Mouse (Mus musculus): ENCODE results near the gene Chrnb2. TPM values are rescaled to one million over a fixed set of nuclear protein-coding genes. Genes with fewer than 3 reads are reported as not detected.

The Chrnb2 gene
- total and polyA plus RNA-seq, 3 experiments, result 1.6 to 4.0 TPM; not detected in 1

- Histone ChIP-seq H3K27ac (ENCODE audit: control insufficient read depth, low read depth, low read length) (peak overlapping the region; percentile 82), H3K9ac (ENCODE audit: control insufficient read depth, low read depth, low read length, poor library complexity, severe bottlenecking) (peak overlapping the region; percentile 78), H3K79me2 (ENCODE audit: control insufficient read depth, insufficient read depth, low read length, poor library complexity) (peaks cover 43% of the 10 kb centered on the region), H3K4me1 (ENCODE audit: control insufficient read depth in 1 of 2, insufficient read depth in 2 of 2, low read length in 2 of 2) (peaks cover 22 to 37% of the 10 kb centered on the region in 2 experiments), H3K9me3 (replicated peaks; ENCODE audit: insufficient read depth, low read length) (no peaks in the 10 kb centered on the region), H3K36me3 (ENCODE audit: control insufficient read depth in 1 of 2, insufficient read depth in 2 of 2, low read length in 2 of 2) (peaks cover 14 to 38% of the 10 kb centered on the region in 2 experiments), H3K4me3 (ENCODE audit: control insufficient read depth in 1 of 2, insufficient read depth in 1 of 2, low read depth in 2 of 2, low read length in 2 of 2) (peak overlapping the region; percentile 59 to 62), H3K27me3 (ENCODE audit: control insufficient read depth in 1 of 2, insufficient read depth in 2 of 2, low read length in 2 of 2) (no peaks in the 10 kb centered on the region)
- peak; percentile 96 for DNase-seq (ENCODE audit: low read depth, low spot score)
- TF ChIP-seq RCOR1 (IDR thresholded peaks at IDR 0.05; ENCODE audit: low read depth, low read length) (no peak), POLR2AphosphoS2 (IDR thresholded peaks at IDR 0.05; ENCODE audit: low read length) (no peak), POLR2A (IDR thresholded peaks at IDR 0.05; ENCODE audit: control insufficient read depth in 1 of 2, insufficient read depth in 1 of 2, low read depth in 1 of 2, low read length in 2 of 2, poor library complexity in 1 of 2) (no peak), ZKSCAN1 (IDR thresholded peaks at IDR 0.05; ENCODE audit: low read depth, low read length) (no peak), E2F4 (IDR thresholded peaks at IDR 0.05; ENCODE audit: borderline replicate concordance, low read depth, low read length) (no peak), MAZ (IDR thresholded peaks at IDR 0.05; ENCODE audit: low read depth, low read length) (no peak), MAX (IDR thresholded peaks at IDR 0.05; ENCODE audit: low read length) (no peak), SIN3A (IDR thresholded peaks at IDR 0.05; ENCODE audit: low read length) (peak; percentile 44), NELFE (IDR thresholded peaks at IDR 0.05; ENCODE audit: low read depth, low read length) (no peak), ZMIZ1 (IDR thresholded peaks at IDR 0.05; ENCODE audit: low read depth, low read length) (no peak), USF1 (IDR thresholded peaks at IDR 0.05; ENCODE audit: low read depth, low read length) (peak; percentile 6; the same call in 1 of the 2 replicates), MEF2A (IDR thresholded peaks at IDR 0.05; ENCODE audit: extremely low read depth, insufficient replicate concordance, low read depth, low read length, poor library complexity, severe bottlenecking) (no peak), ETS1 (IDR thresholded peaks at IDR 0.05; ENCODE audit: low read depth, low read length) (peak; percentile 36; the same call in 1 of the 2 replicates), GATA1 (IDR thresholded peaks at IDR 0.05; ENCODE audit: low read depth, low read length) (peak; percentile 5; the same call in 1 of the 2 replicates), TBP (IDR thresholded peaks at IDR 0.05; ENCODE audit: low read depth, low read length) (no peak; the same call in 1 of the 2 replicates), TAL1 (IDR thresholded peaks at IDR 0.05; ENCODE audit: low read length) (no peak), HCFC1 (IDR thresholded peaks at IDR 0.05; ENCODE audit: low read depth, low read length) (no peak; the same call in 1 of the 2 replicates), ZC3H11A (IDR thresholded peaks at IDR 0.05; ENCODE audit: low read depth, low read length) (peak; percentile 84), ELF1 (IDR thresholded peaks at IDR 0.05; ENCODE audit: low read depth, low read length) (peak; percentile 29; the same call in 1 of the 2 replicates), UBTF (IDR thresholded peaks at IDR 0.05; ENCODE audit: borderline replicate concordance, insufficient read depth, low read depth, low read length) (no peak), USF2 (IDR thresholded peaks at IDR 0.05; ENCODE audit: borderline replicate concordance in 1 of 2, insufficient read depth in 1 of 2, low read depth in 1 of 2, low read length in 2 of 2) (no peak), SMC3 (IDR thresholded peaks at IDR 0.05; ENCODE audit: low read depth, low read length) (peak; percentile 84), GABPA (IDR thresholded peaks at IDR 0.05; ENCODE audit: low read depth, low read length) (no peak), MAFK (IDR thresholded peaks at IDR 0.05; ENCODE audit: borderline replicate concordance, low read depth, low read length) (no peak), CTCF (IDR thresholded peaks at IDR 0.05 in 2 of 3, conservative IDR thresholded peaks at IDR 0.05 in 1 of 3; ENCODE audit: control insufficient read depth in 1 of 3, insufficient read depth in 1 of 3, low read depth in 2 of 3, low read length in 3 of 3, poor library complexity in 1 of 3, severe bottlenecking in 1 of 3) (peak in 2 of 3 experiments; percentile 98 to 99), POLR2AphosphoS5 (IDR thresholded peaks at IDR 0.05; ENCODE audit: borderline replicate concordance, low read depth, low read length) (no peak), NRF1 (IDR thresholded peaks at IDR 0.05; ENCODE audit: insufficient read depth, low read depth, low read length, poor library complexity, severe bottlenecking) (no peak), JUND (IDR thresholded peaks at IDR 0.05; ENCODE audit: low read depth, low read length) (0 out of 2 replicates have a peak, but pooled peaks have one; percentile 16), RAD21 (IDR thresholded peaks at IDR 0.05; ENCODE audit: low read depth, low read length) (peak; percentile 98), CHD1 (IDR thresholded peaks at IDR 0.05; ENCODE audit: low read depth, low read length) (no peak), MYB (IDR thresholded peaks at IDR 0.05; ENCODE audit: low read depth, low read length) (no peak), KAT2A (conservative IDR thresholded peaks at IDR 0.05; ENCODE audit: low read depth, low read length) (no peak), MXI1 (IDR thresholded peaks at IDR 0.05; ENCODE audit: low read depth, low read length) (no peak), EP300 (IDR thresholded peaks at IDR 0.05; ENCODE audit: low read depth in 1 of 2, low read length in 2 of 2) (no peak), CHD2 (IDR thresholded peaks at IDR 0.05; ENCODE audit: low read length) (no peak), MYC (IDR thresholded peaks at IDR 0.05; ENCODE audit: low read depth, low read length) (no peak), TCF12 (IDR thresholded peaks at IDR 0.05; ENCODE audit: low read depth, low read length) (no peak), ZNF384 (IDR thresholded peaks at IDR 0.05; ENCODE audit: low read depth, low read length) (no peak)
Observed at GRCm38 (mm10) chr3:89772588-89772967, 8.1 kb upstream of the Chrnb2 start.
